Mouse (Mus musculus): Measurements from ENCODE around the gene Fos. TPM values are rescaled to one million over a fixed set of nuclear protein-coding genes. Genes with fewer than 3 reads are reported as not detected.

The Fos gene
- polyA plus RNA-seq, 1 experiment from 2014 or later = 0.54 TPM

- Histone ChIP-seq H3K9me3 (replicated peaks) (no peaks in the 10 kb centered on the region; the same call in 1 of the 2 replicates), H3K27ac (replicated peaks) (no peak overlapping the region), H3K36me3 (no peaks in the 10 kb centered on the region), H3K27me3 (ENCODE audit: low read depth, poor library complexity, severe bottlenecking) (no peaks in the 10 kb centered on the region), H3K4me3 (no peak overlapping the region), H3K4me1 (peaks cover 5% of the 10 kb centered on the region; the same call in 1 of the 2 replicates)
- DNase-seq (ENCODE audit: low spot score) = no peak
- 79% methylated on average over 11 of the region's 11 CpGs for WGBS
These were observed 23.8 kb downstream of the Fos start for GRCm38 (mm10) chr12:85497310-85498135.

DNA sequence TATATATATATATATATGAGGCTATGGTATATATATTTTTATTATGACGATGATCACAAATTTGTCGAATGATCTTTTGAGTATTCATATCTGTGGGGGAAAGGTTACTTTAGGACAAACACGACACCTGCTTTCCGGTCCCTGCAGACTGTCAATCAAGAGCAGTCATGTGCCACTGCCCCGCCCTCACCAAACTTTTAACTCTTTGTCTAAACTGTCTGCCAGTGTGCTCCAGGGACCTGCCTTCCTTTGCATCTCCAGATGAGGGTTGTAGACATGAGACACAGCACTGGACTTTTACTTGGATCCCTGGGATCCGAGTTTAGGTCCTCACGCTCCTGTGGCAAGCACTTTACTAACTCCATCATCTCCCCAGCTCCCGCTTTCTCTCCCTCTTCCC lies 25.3 kb downstream of the Fos start:
- peaks cover 5% of the 10 kb centered on the region; the same call in 1 of the 2 replicates for H3K4me1 ChIP-seq
- H3K36me3 ChIP-seq = no peaks in the 10 kb centered on the region
- WGBS = 78% methylated on average over 8 of the region's 8 CpGs
- no peak for DNase-seq (ENCODE audit: low spot score)
- H3K9me3 ChIP-seq (replicated peaks) = no peaks in the 10 kb centered on the region; the same call in 1 of the 2 replicates
- H3K27me3 ChIP-seq (ENCODE audit: low read depth, poor library complexity, severe bottlenecking) = no peaks in the 10 kb centered on the region
- no peak overlapping the region for H3K4me3 ChIP-seq
- H3K27ac ChIP-seq (replicated peaks) = no peak overlapping the region

GRCm38 (mm10) chr12:85502682-85503081 lies 29.0 kb downstream of the Fos start:
- H3K9me3 ChIP-seq (replicated peaks) = no peaks in the 10 kb centered on the region; the same call in 1 of the 2 replicates

DNA sequence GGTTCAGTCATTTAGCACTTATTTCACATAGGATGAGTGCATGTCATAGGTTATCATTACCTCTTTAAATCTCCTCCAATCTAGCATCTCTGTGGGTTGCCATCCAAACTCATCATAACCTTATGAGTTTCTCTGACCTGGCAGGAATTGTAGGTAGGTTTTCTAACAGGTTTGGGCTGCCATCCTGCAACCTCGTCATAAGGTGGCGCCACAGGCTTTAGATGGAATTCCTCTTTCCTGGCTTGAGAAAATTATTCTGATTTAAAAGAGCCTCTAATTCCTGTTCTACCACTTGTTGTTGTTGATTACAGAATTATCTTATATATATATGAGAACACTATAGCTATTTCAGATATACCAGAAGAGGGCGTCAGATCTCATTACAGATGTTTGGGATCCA lies 34.5 kb downstream of the Fos start:
- 28% methylated on average over 3 of the region's 3 CpGs for WGBS
- H3K4me3 ChIP-seq = no peak overlapping the region
- H3K4me1 ChIP-seq = no peaks in the 10 kb centered on the region
- no peaks in the 10 kb centered on the region; the same call in 1 of the 2 replicates for H3K9me3 ChIP-seq (replicated peaks)
- H3K27me3 ChIP-seq (ENCODE audit: low read depth, poor library complexity, severe bottlenecking) = no peaks in the 10 kb centered on the region
- H3K27ac ChIP-seq (replicated peaks) = no peak overlapping the region
- no peak for DNase-seq (ENCODE audit: low spot score)
- H3K36me3 ChIP-seq = no peaks in the 10 kb centered on the region

More at GRCm38 (mm10) chr12:85502682-85503081, 29.0 kb downstream of the Fos start:
- WGBS = 91% methylated on average over 4 of the region's 4 CpGs
- DNase-seq (ENCODE audit: low spot score) = no peak
- H3K36me3 ChIP-seq = no peaks in the 10 kb centered on the region
- no peak overlapping the region for H3K4me3 ChIP-seq
- H3K27ac ChIP-seq (replicated peaks) = no peak overlapping the region
- no peaks in the 10 kb centered on the region for H3K27me3 ChIP-seq (ENCODE audit: low read depth, poor library complexity, severe bottlenecking)
- peaks cover 5% of the 10 kb centered on the region; the same call in 1 of the 2 replicates for H3K4me1 ChIP-seq

DNA sequence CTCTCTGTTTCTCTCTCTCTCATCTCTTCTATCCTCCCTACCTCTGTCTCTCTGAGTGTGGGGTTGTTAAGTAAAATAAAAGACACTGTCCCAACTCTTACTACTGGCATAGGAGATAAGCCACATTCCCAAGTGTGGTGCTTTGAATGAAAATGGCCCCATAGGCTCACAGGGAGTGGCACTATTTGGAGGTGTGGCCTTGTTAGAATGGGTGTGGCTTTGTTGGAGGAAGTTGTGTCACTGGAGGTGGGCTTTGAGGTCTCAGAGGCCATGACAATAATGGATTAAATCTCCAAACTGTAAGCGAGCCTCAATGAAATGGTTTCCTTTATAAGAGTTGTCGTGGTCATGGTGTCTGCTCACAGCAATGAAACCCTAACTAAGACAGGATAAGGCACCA lies 36.3 kb downstream of the Fos start:
- H3K27me3 ChIP-seq (ENCODE audit: low read depth, poor library complexity, severe bottlenecking) = no peaks in the 10 kb centered on the region
- H3K27ac ChIP-seq (replicated peaks) = no peak overlapping the region
- H3K9me3 ChIP-seq (replicated peaks) = no peaks in the 10 kb centered on the region
- H3K4me3 ChIP-seq = no peak overlapping the region
- H3K4me1 ChIP-seq = no peaks in the 10 kb centered on the region
- 97% methylated on average over 2 of the region's 2 CpGs for WGBS
- no peak for DNase-seq (ENCODE audit: low spot score)
- no peaks in the 10 kb centered on the region for H3K36me3 ChIP-seq

DNA sequence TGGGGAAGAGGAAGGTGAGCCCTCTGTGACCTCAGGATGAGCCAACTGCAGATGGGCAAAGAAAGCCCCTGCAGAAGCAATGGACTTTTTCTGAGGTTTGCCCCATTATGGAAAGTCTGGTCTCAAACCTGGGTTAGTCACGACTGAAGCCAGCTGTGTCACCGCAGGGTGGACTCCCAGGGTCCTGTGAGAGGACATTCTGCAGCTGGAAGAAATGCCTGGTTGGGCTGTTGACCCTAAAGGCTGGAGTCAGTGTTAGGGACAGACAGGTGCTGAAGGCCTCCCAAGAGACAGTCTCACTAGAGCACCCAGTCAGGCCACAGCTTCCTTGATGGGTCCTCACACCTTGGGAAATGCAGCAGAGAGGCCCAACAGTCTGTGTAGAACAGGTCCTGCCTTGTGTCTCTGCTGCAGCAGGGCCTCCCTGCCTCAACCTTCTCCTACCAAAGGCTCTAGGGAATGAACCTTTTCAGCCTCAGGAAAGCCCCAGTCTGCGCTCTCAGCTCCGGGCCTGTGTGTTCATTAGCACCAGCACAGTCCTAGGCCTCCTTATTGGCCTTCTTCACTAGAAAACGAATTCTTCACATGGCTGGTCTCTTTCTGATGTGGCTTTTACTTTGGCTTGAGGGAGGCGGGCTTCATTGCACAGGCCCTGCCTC lies 40.2 kb downstream of the Fos start:
- Histone ChIP-seq H3K9me3 (replicated peaks) (no peaks in the 10 kb centered on the region), H3K4me3 (no peak overlapping the region), H3K4me1 (no peaks in the 10 kb centered on the region), H3K36me3 (no peaks in the 10 kb centered on the region), H3K27ac (replicated peaks) (no peak overlapping the region; the same call in 1 of the 2 replicates), H3K27me3 (ENCODE audit: low read depth, poor library complexity, severe bottlenecking) (no peaks in the 10 kb centered on the region)
- 79% methylated on average over 6 of the region's 6 CpGs for WGBS
- DNase-seq (ENCODE audit: low spot score) = no peak

DNA sequence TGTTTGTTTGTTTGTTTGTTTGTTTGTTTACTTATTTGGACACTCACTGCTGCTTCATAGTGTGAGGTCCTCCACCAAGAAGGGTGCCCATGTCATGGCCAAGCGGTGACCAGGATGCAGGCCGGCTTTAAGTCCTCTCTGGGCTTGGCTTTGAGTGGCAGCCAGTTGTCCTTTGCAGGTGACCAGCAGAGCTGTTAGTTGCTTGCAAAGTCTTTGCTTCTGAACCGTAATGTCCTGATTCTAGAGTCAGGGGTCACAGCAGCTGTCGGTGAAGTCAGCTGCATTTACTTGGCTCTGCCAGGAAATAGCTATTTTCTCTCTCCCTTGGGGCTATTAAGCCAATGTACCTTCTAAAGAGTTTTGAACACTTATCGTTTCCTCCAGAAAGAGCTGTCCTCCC lies 41.3 kb downstream of the Fos start:
- H3K4me3 ChIP-seq = no peak overlapping the region
- H3K36me3 ChIP-seq = no peaks in the 10 kb centered on the region
- no peaks in the 10 kb centered on the region for H3K4me1 ChIP-seq
- WGBS = 81% methylated on average over 5 of the region's 5 CpGs
- no peaks in the 10 kb centered on the region for H3K27me3 ChIP-seq (ENCODE audit: low read depth, poor library complexity, severe bottlenecking)
- no peak overlapping the region for H3K27ac ChIP-seq (replicated peaks)
- H3K9me3 ChIP-seq (replicated peaks) = no peaks in the 10 kb centered on the region
- DNase-seq (ENCODE audit: low spot score) = no peak

- no peak for DNase-seq (ENCODE audit: low spot score)
- no peaks in the 10 kb centered on the region for H3K36me3 ChIP-seq
- no peak overlapping the region for H3K27ac ChIP-seq (replicated peaks)
- H3K27me3 ChIP-seq (ENCODE audit: low read depth, poor library complexity, severe bottlenecking) = no peaks in the 10 kb centered on the region
- 93% methylated on average over 3 of the region's 3 CpGs for WGBS
- H3K4me1 ChIP-seq = no peaks in the 10 kb centered on the region; the same call in 1 of the 2 replicates
- no peak overlapping the region for H3K4me3 ChIP-seq
- no peaks in the 10 kb centered on the region for H3K9me3 ChIP-seq (replicated peaks)
These were observed 42.2 kb downstream of the Fos start for GRCm38 (mm10) chr12:85515865-85516264.

DNA sequence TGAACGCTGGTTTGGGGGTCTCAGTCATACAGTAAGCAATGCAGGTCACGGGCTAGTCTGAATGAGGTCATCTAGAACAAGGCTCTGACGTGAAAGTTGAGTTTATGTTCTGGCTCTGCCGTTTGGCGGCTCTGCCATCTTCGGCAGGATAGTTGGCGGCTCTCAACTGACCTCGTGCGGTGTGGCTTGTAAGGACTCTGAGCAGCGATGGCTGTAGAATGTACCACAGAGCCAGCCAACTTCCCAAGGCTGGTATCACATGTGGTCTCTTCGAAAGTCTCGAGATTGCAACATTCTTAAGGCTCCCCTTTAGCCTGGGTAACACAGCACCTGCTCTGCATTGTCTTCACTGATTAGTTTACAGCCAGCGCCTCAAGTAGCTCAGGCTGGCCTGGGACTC lies 43.6 kb downstream of the Fos start:
- H3K36me3 ChIP-seq = no peaks in the 10 kb centered on the region
- H3K27me3 ChIP-seq (ENCODE audit: low read depth, poor library complexity, severe bottlenecking) = no peaks in the 10 kb centered on the region
- 94% methylated on average over 13 of the region's 13 CpGs for WGBS

DNA sequence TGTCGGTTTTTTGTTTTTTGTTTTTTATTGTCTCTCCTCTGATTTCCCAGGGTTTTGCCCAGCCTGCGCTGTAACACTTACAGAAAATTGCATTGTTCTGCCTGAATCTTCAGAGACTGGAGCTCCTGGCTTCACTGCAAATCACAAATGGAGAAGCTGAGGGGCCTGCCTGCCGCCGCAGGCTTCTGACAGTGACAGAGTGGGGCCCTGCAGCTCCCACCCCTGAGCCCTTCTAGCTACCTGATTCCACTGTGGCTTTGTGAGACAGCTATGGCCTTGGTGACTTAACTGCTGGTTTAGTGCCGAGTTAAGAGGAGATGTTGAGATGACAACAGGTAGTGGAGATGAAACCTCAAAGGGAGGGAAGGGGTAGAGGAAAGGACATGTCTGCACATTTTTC lies 44.3 kb downstream of the Fos start:
- H3K27ac ChIP-seq (replicated peaks) = no peak overlapping the region
- no peaks in the 10 kb centered on the region for H3K9me3 ChIP-seq (replicated peaks)
- H3K4me1 ChIP-seq = peaks cover 7% of the 10 kb centered on the region
- no peak overlapping the region for H3K4me3 ChIP-seq
- DNase-seq (ENCODE audit: low spot score) = no peak
- H3K27me3 ChIP-seq (ENCODE audit: low read depth, poor library complexity, severe bottlenecking) = no peaks in the 10 kb centered on the region
- H3K36me3 ChIP-seq = no peaks in the 10 kb centered on the region
- WGBS = 94% methylated on average over 5 of the region's 5 CpGs

More for the DNA sequence above, 43.6 kb downstream of the Fos start:
- DNase-seq (ENCODE audit: low spot score) = no peak
- peaks cover under 1% of the 10 kb centered on the region; the same call in 1 of the 2 replicates for H3K4me1 ChIP-seq
- H3K9me3 ChIP-seq (replicated peaks) = no peaks in the 10 kb centered on the region
- no peak overlapping the region for H3K27ac ChIP-seq (replicated peaks)
- H3K4me3 ChIP-seq = no peak overlapping the region

- WGBS = 90% methylated on average over 6 of the region's 6 CpGs
- Histone ChIP-seq H3K4me1 (peaks cover 22% of the 10 kb centered on the region), H3K36me3 (no peaks in the 10 kb centered on the region), H3K27ac (replicated peaks) (no peak overlapping the region), H3K4me3 (no peak overlapping the region), H3K9me3 (replicated peaks) (no peaks in the 10 kb centered on the region), H3K27me3 (ENCODE audit: low read depth, poor library complexity, severe bottlenecking) (no peaks in the 10 kb centered on the region)
- DNase-seq (ENCODE audit: low spot score) = no peak
These were observed 45.9 kb downstream of the Fos start for GRCm38 (mm10) chr12:85519553-85519952.

DNA sequence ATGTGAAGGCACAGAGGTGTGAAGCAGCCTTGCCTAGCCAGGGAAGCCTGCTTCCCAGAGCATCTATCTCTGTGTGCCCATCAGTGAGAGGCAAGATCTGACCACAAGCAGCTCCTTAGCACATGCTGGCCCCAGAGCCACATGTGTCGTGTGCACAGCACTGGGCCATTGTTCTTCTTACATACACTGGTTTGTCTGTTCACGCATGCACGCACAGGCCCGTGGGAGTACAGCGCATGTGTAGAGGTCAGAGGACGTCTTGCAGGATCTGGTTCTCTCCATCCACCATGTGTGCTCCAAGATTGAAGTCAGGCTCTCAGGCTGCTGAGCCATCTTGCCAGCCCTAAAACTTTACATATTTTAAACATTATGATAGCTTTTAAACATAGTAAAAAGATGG lies 47.4 kb downstream of the Fos start:
- 0 out of 2 replicates have a peak overlapping the region, but pooled peaks have one; percentile 6 for H3K27ac ChIP-seq (replicated peaks)
- H3K36me3 ChIP-seq = no peaks in the 10 kb centered on the region
- no peaks in the 10 kb centered on the region for H3K27me3 ChIP-seq (ENCODE audit: low read depth, poor library complexity, severe bottlenecking)
- DNase-seq (ENCODE audit: low spot score) = no peak
- peaks cover 30% of the 10 kb centered on the region for H3K4me1 ChIP-seq
- H3K9me3 ChIP-seq (replicated peaks) = no peaks in the 10 kb centered on the region
- H3K4me3 ChIP-seq = no peak overlapping the region
- WGBS = 81% methylated on average over 6 of the region's 6 CpGs

DNA sequence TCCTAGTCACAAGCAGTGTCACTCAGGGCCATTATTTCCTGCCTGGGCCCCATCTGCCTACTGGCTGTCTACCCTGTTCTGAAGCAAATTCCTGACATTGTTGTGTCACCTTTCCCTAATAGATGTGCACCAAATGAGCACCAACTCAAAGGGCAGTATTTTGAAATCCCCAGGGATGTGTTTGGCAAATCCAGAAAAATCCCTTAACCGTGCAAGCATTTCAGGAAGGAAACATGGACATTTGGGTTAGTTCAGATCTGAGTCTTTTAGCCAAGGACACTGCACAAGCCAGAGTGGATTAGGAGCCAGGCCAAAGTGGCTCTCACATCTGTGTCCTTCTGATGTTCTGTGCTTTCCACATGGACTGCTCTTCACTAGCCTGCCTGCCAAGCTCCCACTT lies 48.0 kb downstream of the Fos start:
- 73% methylated on average over 1 of the region's 1 CpGs for WGBS
- Histone ChIP-seq H3K27me3 (ENCODE audit: low read depth, poor library complexity, severe bottlenecking) (no peaks in the 10 kb centered on the region), H3K27ac (replicated peaks) (no peak overlapping the region), H3K9me3 (replicated peaks) (no peaks in the 10 kb centered on the region), H3K36me3 (no peaks in the 10 kb centered on the region), H3K4me3 (no peak overlapping the region), H3K4me1 (peaks cover 30% of the 10 kb centered on the region)
- no peak for DNase-seq (ENCODE audit: low spot score)
